Mouse (Mus musculus): ENCODE data around the gene Cct7.

DNA sequence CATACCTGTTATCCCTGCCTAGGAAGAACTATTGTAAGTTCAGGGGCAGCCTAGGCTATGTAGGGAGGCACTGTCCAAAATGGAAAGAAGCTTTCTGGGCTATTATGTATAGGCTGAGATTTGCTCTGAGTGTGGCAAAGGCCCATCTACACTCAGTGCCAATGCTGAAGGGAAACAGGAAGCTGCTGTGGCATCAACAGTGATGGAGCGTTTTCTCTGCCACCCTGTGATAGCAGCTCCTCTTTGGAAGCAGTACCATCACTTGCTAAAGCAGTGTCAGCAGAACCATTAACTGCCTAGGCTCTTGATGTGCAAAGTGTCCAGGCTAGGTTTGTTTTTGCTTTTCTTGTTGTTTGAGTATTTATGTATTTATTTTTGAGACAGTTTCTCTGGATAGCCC lies 15.1 kb upstream of the Cct7 start:
- no peak for TF ChIP-seq CTCF (IDR thresholded peaks at IDR 0.05; ENCODE audit: low read depth, low read length)
- TF ChIP-seq POLR2A (IDR thresholded peaks at IDR 0.05; ENCODE audit: extremely low read depth, insufficient read depth, low read length), result no peak

All from liver, adult 2 months (tissue).